Mouse (Mus musculus) stomach, postnatal 0 days (tissue): ENCODE measurements around the gene Gm6592. TPM values are rescaled to one million over a fixed set of nuclear protein-coding genes. Genes with fewer than 3 reads are reported as not detected.

Experiments
- ATAC-seq: fragments of 200-750 bp; cut with Nextera tagmentation; 2 replicates; pipeline ENCODE4 v1.8.0; 2017; ENCODE audit not compliant: low FRiP score, low TSS enrichment
- DNase-seq: peaks from one replicate; pipeline ENCODE4 v3.0.0-alpha.2; 2016; ENCODE audit warnings: low spot score
- H3K27ac ChIP-seq: fragments of 300-500 bp; sonication (generic); replicated peaks from 2 replicates; pipeline ENCODE4 v1.5.1; 2014; ENCODE audit warnings: mild to moderate bottlenecking, control low read depth
- H3K27me3 ChIP-seq: fragments of 300-500 bp; sonication (generic); 2 replicates; pipeline ENCODE4 v1.6.1; 2014; ENCODE audit warnings: low read length; ENCODE audit not compliant: control insufficient read depth, insufficient read depth
- H3K36me3 ChIP-seq: fragments of 300-500 bp; sonication (generic); 2 replicates; pipeline ENCODE4 v1.6.1; 2014; ENCODE audit warnings: low read length, mixed read lengths; ENCODE audit not compliant: control insufficient read depth, insufficient read depth
- H3K4me1 ChIP-seq: fragments of 300-500 bp; sonication (generic); replicated peaks from 2 replicates; pipeline ENCODE4 v1.6.1; 2014; ENCODE audit warnings: antibody characterized with exemption; ENCODE audit not compliant: control insufficient read depth, insufficient read depth
- H3K4me2 ChIP-seq: fragments of 300-500 bp; sonication (generic); replicated peaks from 2 replicates; pipeline ENCODE4 v1.6.1; 2014; ENCODE audit warnings: low read depth, mild to moderate bottlenecking, control low read depth, moderate library complexity
- H3K4me3 ChIP-seq: fragments of 300-500 bp; sonication (generic); 2 replicates; pipeline ENCODE4 v1.5.1; 2014; ENCODE audit warnings: low read depth, low read length, control low read depth
- H3K9ac ChIP-seq: fragments of 300-500 bp; sonication (generic); 2 replicates; pipeline ENCODE4 v1.6.1; 2014; ENCODE audit warnings: mild to moderate bottlenecking, low read length, control low read depth, mixed read lengths
- H3K9me3 ChIP-seq: fragments of 300-500 bp; sonication (generic); 2 replicates; pipeline ENCODE4 v1.6.1; 2016; ENCODE audit warnings: low read length; ENCODE audit not compliant: control insufficient read depth
- CTCF ChIP-seq: IDR thresholded peaks from 2 replicates; pipeline ENCODE4 v1.5.1; 2016; ENCODE audit warnings: antibody characterized with exemption, low read depth, mild to moderate bottlenecking, moderate library complexity
- EP300 ChIP-seq: optimal IDR thresholded peaks from 2 replicates; pipeline ENCODE3; 2016; ENCODE audit warnings: antibody characterized with exemption
- WGBS: fragments of 180-500 bp; shearing (Covaris S2); extraction: QIAGEN DNeasy Blood & Tissue Kit; methylation state at CpG from one replicate; pipeline ENCODE4 v1.1.7; 2014; 5-methylcytosine and 5-hydroxymethylcytosine counted together
- polyA plus RNA-seq: library from polyadenylated mRNA; unstranded; fragments of >200 nt; fragmentation: Nextera tagmentation; extraction: Ambion mirVana; gene quantifications from 2 replicates; pipeline ENCODE4 v1.2.1, GENCODE M21; 2015

Gene Gm6592
- polyA plus RNA-seq, 1 experiment from 2014 or later = not detected

- H3K4me3 ChIP-seq = no peak overlapping the region
- no peak for DNase-seq
- no peaks in the 10 kb centered on the region for H3K36me3 ChIP-seq
- H3K4me1 ChIP-seq = no peaks in the 10 kb centered on the region
- no peak overlapping the region for H3K4me2 ChIP-seq
- TF ChIP-seq CTCF (no peak), EP300 (no peak)
- H3K27me3 ChIP-seq = no peaks in the 10 kb centered on the region
- H3K9me3 ChIP-seq = no peaks in the 10 kb centered on the region
- no peak overlapping the region for H3K27ac ChIP-seq
- H3K9ac ChIP-seq = no peak overlapping the region
- ATAC-seq = no peak
- 71% methylated on average over 4 of the region's 4 CpGs for WGBS
These were observed 40.5 kb downstream of the Gm6592 start for GRCm38 (mm10) chrX:8884336-8884735.

- DNase-seq = no peak
- Histone ChIP-seq H3K9ac (peak overlapping the region; percentile 73), H3K27me3 (no peaks in the 10 kb centered on the region), H3K9me3 (no peaks in the 10 kb centered on the region), H3K36me3 (no peaks in the 10 kb centered on the region), H3K4me3 (peak overlapping the region; percentile 55), H3K27ac (no peak overlapping the region), H3K4me2 (peak overlapping the region; percentile 72), H3K4me1 (no peaks in the 10 kb centered on the region)
- no peak for ATAC-seq
- TF ChIP-seq EP300 (no peak), CTCF (no peak)
- WGBS = 24% methylated on average over 3 of the region's 9 CpGs
These were observed 48.2 kb downstream of the Gm6592 start for GRCm38 (mm10) chrX:8891975-8892342.

- Histone ChIP-seq H3K4me1 (no peaks in the 10 kb centered on the region), H3K27me3 (no peaks in the 10 kb centered on the region), H3K27ac (peak within 1 kb of the TSS; percentile 83), H3K9ac (peak within 1 kb of the TSS; percentile 73), H3K4me2 (peak within 1 kb of the TSS; percentile 72), H3K36me3 (no peaks in the 10 kb centered on the region), H3K9me3 (no peaks in the 10 kb centered on the region), H3K4me3 (peak within 1 kb of the TSS; percentile 55)
- TF ChIP-seq CTCF = no peak
- no peak for TF ChIP-seq EP300
- DNase-seq = peak; percentile 80
- peak; percentile 93 for ATAC-seq
- 24% methylated on average over 57 of the region's 95 CpGs for WGBS
These were observed 48.8 kb downstream of the Gm6592 start, which contains the start of gene B630019K06Rik for GRCm38 (mm10) chrX:8892343-8893155. Gene B630019K06Rik, plus strand, starts transcription at chrX:8892382.

- Histone ChIP-seq H3K27ac (peak overlapping the region; percentile 83), H3K27me3 (no peaks in the 10 kb centered on the region), H3K4me1 (no peaks in the 10 kb centered on the region), H3K4me2 (peak overlapping the region; percentile 72), H3K9ac (peak overlapping the region; percentile 73), H3K4me3 (peak overlapping the region; percentile 55), H3K9me3 (no peaks in the 10 kb centered on the region), H3K36me3 (no peaks in the 10 kb centered on the region)
- no peak for DNase-seq
- WGBS = 18% methylated on average over 13 of the region's 42 CpGs
- ATAC-seq = peak; percentile 68
- TF ChIP-seq CTCF (no peak), EP300 (no peak)
These were observed 49.4 kb downstream of the Gm6592 start for GRCm38 (mm10) chrX:8893182-8893651.

Other genes with a start within 250 kb of the Gm6592 start
- not detected in 2 replicates for gene Ssxb8, start 153.2 kb upstream of the Gm6592 start, polyA plus RNA-seq
- gene Ssx9, start 95.6 kb upstream of the Gm6592 start, polyA plus RNA-seq = not detected in 2 replicates
- not detected in 2 replicates for gene Ssxb5, start 40.3 kb upstream of the Gm6592 start, polyA plus RNA-seq
- not detected in 2 replicates for gene Gm5751, start 30.3 kb downstream of the Gm6592 start, polyA plus RNA-seq
- gene B630019K06Rik, start 48.4 kb downstream of the Gm6592 start, polyA plus RNA-seq = 2.2 and 2.5 TPM in 2 replicates
- gene Fthl17b, start 119.0 kb downstream of the Gm6592 start, polyA plus RNA-seq = not detected in 2 replicates
- not detected in 2 replicates for gene Fthl17c, start 132.6 kb downstream of the Gm6592 start, polyA plus RNA-seq
- not detected in 2 replicates for gene Fthl17d, start 142.8 kb downstream of the Gm6592 start, polyA plus RNA-seq
- gene Fthl17e, start 189.5 kb downstream of the Gm6592 start, polyA plus RNA-seq = not detected in 2 replicates
- not detected in 2 replicates for gene Fthl17f, start 219.0 kb downstream of the Gm6592 start, polyA plus RNA-seq